Mouse (Mus musculus): ENCODE measurements around the gene Aff1. TPM values are rescaled to one million over a fixed set of nuclear protein-coding genes. Genes with fewer than 3 reads are reported as not detected.

Gene Aff1
- total and polyA plus RNA-seq, 3 experiments: 10.5 to 46.9 (median 37.4) TPM

DNA sequence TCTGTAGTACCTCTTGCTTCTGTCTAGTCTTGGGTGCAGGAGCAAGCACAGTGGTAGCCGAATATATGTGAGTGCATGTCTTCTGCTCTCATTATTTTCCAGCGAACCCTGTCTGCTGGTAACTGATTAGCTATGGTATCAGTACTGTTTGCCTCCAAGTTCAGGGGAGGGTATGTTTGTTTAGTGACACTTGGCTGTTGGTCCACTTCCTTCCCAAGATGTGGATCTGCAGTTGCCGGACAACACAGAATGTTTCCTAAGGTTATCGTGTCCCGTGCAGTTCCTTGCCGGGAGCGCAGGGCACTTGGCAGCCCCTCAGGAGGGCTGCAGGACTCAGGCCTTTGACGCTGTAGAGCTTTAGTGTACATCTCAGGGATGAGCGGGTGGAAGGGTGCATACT, 128.9 kb downstream of the Aff1 start:
- Histone ChIP-seq H3K27me3 (ENCODE audit: control insufficient read depth, insufficient read depth, low read length) (no peaks in the 10 kb centered on the region), H3K36me3 (ENCODE audit: control insufficient read depth, insufficient read depth, low read length) (peaks cover 4% of the 10 kb centered on the region), H3K4me1 (ENCODE audit: control insufficient read depth, insufficient read depth, low read length) (peaks cover 2% of the 10 kb centered on the region), H3K27ac (no peak overlapping the region), H3K4me3 (no peak overlapping the region), H3K9ac (ENCODE audit: low read depth, low read length) (peak overlapping the region; percentile 21; the same call in 1 of the 2 replicates), H3K79me2 (replicated peaks; ENCODE audit: control insufficient read depth, insufficient read depth, low read length) (no peaks in the 10 kb centered on the region)
- TF ChIP-seq POLR2A (IDR thresholded peaks at IDR 0.05; ENCODE audit: insufficient read depth, low read depth, low read length) (no peak), EP300 (IDR thresholded peaks at IDR 0.05; ENCODE audit: insufficient read depth, low read depth, low read length) (no peak), CTCF (IDR thresholded peaks at IDR 0.05) (no peak)
- WGBS: 30% methylated on average over 9 of the region's 9 CpGs
- no peak for DNase-seq
- intact Hi-C loops (cut with DNase I): no loop called here

- no peak for TF ChIP-seq EP300 (IDR thresholded peaks at IDR 0.05; ENCODE audit: insufficient read depth, low read depth, low read length)
- no peak for TF ChIP-seq CTCF (IDR thresholded peaks at IDR 0.05)
- no peak for TF ChIP-seq POLR2A (IDR thresholded peaks at IDR 0.05; ENCODE audit: insufficient read depth, low read depth, low read length)
- Histone ChIP-seq H3K36me3 (ENCODE audit: control insufficient read depth, insufficient read depth, low read length) (peaks cover 4% of the 10 kb centered on the region), H3K4me3 (no peak overlapping the region), H3K79me2 (replicated peaks; ENCODE audit: control insufficient read depth, insufficient read depth, low read length) (no peaks in the 10 kb centered on the region), H3K9ac (ENCODE audit: low read depth, low read length) (no peak overlapping the region), H3K27me3 (ENCODE audit: control insufficient read depth, insufficient read depth, low read length) (no peaks in the 10 kb centered on the region), H3K27ac (no peak overlapping the region), H3K4me1 (ENCODE audit: control insufficient read depth, insufficient read depth, low read length) (peaks cover 2% of the 10 kb centered on the region)
- WGBS: 56% methylated on average over 13 of the region's 13 CpGs
- intact Hi-C loops (cut with DNase I): no loop called here
- no peak for DNase-seq
Observed at GRCm38 (mm10) chr5:103821500-103822298, 129.5 kb downstream of the Aff1 start.

DNA sequence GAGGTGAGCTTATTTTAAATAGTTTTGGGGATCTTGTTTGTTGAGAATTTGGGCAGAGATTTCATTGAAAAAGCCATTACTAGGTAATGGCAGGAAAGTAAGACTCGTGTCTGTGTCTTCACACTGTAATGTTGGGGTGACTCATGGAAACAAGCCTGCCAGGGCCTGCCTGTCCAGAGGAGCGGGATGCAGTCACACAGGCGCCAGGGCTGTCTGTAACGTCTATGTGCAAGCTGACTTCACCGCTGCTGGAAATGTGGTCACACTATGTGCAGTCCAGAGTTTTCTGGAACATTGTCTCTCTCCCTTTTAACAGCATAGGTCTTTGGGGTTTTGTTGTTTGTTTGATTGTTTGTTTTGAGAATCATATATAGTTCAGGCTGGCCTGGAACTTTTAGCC, 130.8 kb downstream of the Aff1 start:
- Histone ChIP-seq H3K36me3 (ENCODE audit: control insufficient read depth, insufficient read depth, low read length) (peaks cover 13% of the 10 kb centered on the region), H3K27ac (no peak overlapping the region), H3K4me1 (ENCODE audit: control insufficient read depth, insufficient read depth, low read length) (peaks cover 2% of the 10 kb centered on the region; the same call in 1 of the 2 replicates), H3K79me2 (replicated peaks; ENCODE audit: control insufficient read depth, insufficient read depth, low read length) (no peaks in the 10 kb centered on the region), H3K27me3 (ENCODE audit: control insufficient read depth, insufficient read depth, low read length) (no peaks in the 10 kb centered on the region), H3K9ac (ENCODE audit: low read depth, low read length) (no peak overlapping the region), H3K4me3 (no peak overlapping the region)
- TF ChIP-seq POLR2A (IDR thresholded peaks at IDR 0.05; ENCODE audit: insufficient read depth, low read depth, low read length) (no peak), CTCF (IDR thresholded peaks at IDR 0.05) (no peak), EP300 (IDR thresholded peaks at IDR 0.05; ENCODE audit: insufficient read depth, low read depth, low read length) (no peak)
- intact Hi-C loops (cut with DNase I): no loop called here
- DNase-seq: no peak
- 92% methylated on average over 5 of the region's 5 CpGs for WGBS

GRCm38 (mm10) chr5:103828304-103828703, 136.1 kb downstream of the Aff1 start:
- 0 out of 2 replicates have a peak overlapping the region, but pooled peaks have one; percentile 20 for H3K9ac ChIP-seq (ENCODE audit: low read depth, low read length)
- intact Hi-C loops (cut with DNase I): no loop called here
- WGBS: 51% methylated on average over 21 of the region's 21 CpGs
- peaks cover 8% of the 10 kb centered on the region for H3K4me1 ChIP-seq (ENCODE audit: control insufficient read depth, insufficient read depth, low read length)
- H3K36me3 ChIP-seq (ENCODE audit: control insufficient read depth, insufficient read depth, low read length): peaks cover 30% of the 10 kb centered on the region
- DNase-seq: no peak
- H3K27me3 ChIP-seq (ENCODE audit: control insufficient read depth, insufficient read depth, low read length): no peaks in the 10 kb centered on the region
- peak overlapping the region; percentile 64 for H3K27ac ChIP-seq
- no peak overlapping the region for H3K4me3 ChIP-seq
- TF ChIP-seq POLR2A (IDR thresholded peaks at IDR 0.05; ENCODE audit: insufficient read depth, low read depth, low read length) (no peak; the same call in 1 of the 2 replicates), CTCF (IDR thresholded peaks at IDR 0.05) (peak; percentile 14; the same call in 1 of the 2 replicates), EP300 (IDR thresholded peaks at IDR 0.05; ENCODE audit: insufficient read depth, low read depth, low read length) (no peak)
- no peaks in the 10 kb centered on the region for H3K79me2 ChIP-seq (replicated peaks; ENCODE audit: control insufficient read depth, insufficient read depth, low read length)

- no peaks in the 10 kb centered on the region for H3K27me3 ChIP-seq (ENCODE audit: control insufficient read depth, insufficient read depth, low read length)
- H3K4me1 ChIP-seq (ENCODE audit: control insufficient read depth, insufficient read depth, low read length): peaks cover 8% of the 10 kb centered on the region
- intact Hi-C loops (cut with DNase I): no loop called here
- DNase-seq: peak in 1 of 2 experiments; percentile 51
- peak overlapping the region; percentile 67 for H3K27ac ChIP-seq
- no peaks in the 10 kb centered on the region for H3K79me2 ChIP-seq (replicated peaks; ENCODE audit: control insufficient read depth, insufficient read depth, low read length)
- TF ChIP-seq EP300 (IDR thresholded peaks at IDR 0.05; ENCODE audit: insufficient read depth, low read depth, low read length): peak; percentile 88
- no peak for TF ChIP-seq POLR2A (IDR thresholded peaks at IDR 0.05; ENCODE audit: insufficient read depth, low read depth, low read length)
- no peak for TF ChIP-seq CTCF (IDR thresholded peaks at IDR 0.05)
- no peak overlapping the region for H3K9ac ChIP-seq (ENCODE audit: low read depth, low read length)
- 24% methylated on average over 8 of the region's 8 CpGs for WGBS
- peaks cover 30% of the 10 kb centered on the region for H3K36me3 ChIP-seq (ENCODE audit: control insufficient read depth, insufficient read depth, low read length)
- no peak overlapping the region for H3K4me3 ChIP-seq
Observed at GRCm38 (mm10) chr5:103828729-103829128, 136.6 kb downstream of the Aff1 start.

- Histone ChIP-seq H3K27ac (peak overlapping the region; percentile 67), H3K4me1 (ENCODE audit: control insufficient read depth, insufficient read depth, low read length) (peaks cover 8% of the 10 kb centered on the region), H3K79me2 (replicated peaks; ENCODE audit: control insufficient read depth, insufficient read depth, low read length) (no peaks in the 10 kb centered on the region), H3K4me3 (no peak overlapping the region), H3K36me3 (ENCODE audit: control insufficient read depth, insufficient read depth, low read length) (peaks cover 30% of the 10 kb centered on the region), H3K27me3 (ENCODE audit: control insufficient read depth, insufficient read depth, low read length) (no peaks in the 10 kb centered on the region), H3K9ac (ENCODE audit: low read depth, low read length) (no peak overlapping the region)
- intact Hi-C loops (cut with DNase I): no loop called here
- DNase-seq: no peak
- TF ChIP-seq CTCF (IDR thresholded peaks at IDR 0.05): no peak
- TF ChIP-seq POLR2A (IDR thresholded peaks at IDR 0.05; ENCODE audit: insufficient read depth, low read depth, low read length): no peak
- no peak for TF ChIP-seq EP300 (IDR thresholded peaks at IDR 0.05; ENCODE audit: insufficient read depth, low read depth, low read length)
- 64% methylated on average over 12 of the region's 12 CpGs for WGBS
Observed at GRCm38 (mm10) chr5:103829158-103829557, 137.0 kb downstream of the Aff1 start.
